Mouse (Mus musculus) retina, postnatal 7 days (tissue): ENCODE measurements at regions not wholly inside any gene's neighbourhood (a gene's known extent, or its start where the extent isn't known, plus 50 kb on each side); places are given as distances from the start of the nearest gene placed in this dataset.

ENCODE experiments used
- DNase-seq: peaks from one replicate; pipeline ENCODE4 v3.0.0-alpha.2; 2012; ENCODE audit warnings: low read depth, low spot score

DNA sequence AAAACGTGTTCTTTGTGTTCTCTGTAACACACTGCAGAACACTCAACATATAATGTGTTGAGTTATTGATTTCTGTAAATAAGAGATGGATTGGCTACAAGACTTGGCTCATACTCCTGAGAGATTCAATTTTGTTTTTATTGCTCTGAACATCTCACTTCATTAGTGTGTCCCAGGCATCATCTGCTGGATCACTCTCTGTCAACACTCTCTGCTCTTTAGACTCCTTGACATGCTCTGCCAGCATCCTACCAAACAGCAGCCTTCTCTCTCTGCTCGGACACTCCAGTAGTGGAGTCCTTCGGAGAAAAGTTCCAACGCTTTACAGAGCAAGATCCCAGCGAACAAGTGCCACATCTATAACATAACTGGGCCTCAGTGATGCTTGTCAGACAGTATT, 235.1 kb upstream of the Lcorl start:
- no peak for DNase-seq

DNA sequence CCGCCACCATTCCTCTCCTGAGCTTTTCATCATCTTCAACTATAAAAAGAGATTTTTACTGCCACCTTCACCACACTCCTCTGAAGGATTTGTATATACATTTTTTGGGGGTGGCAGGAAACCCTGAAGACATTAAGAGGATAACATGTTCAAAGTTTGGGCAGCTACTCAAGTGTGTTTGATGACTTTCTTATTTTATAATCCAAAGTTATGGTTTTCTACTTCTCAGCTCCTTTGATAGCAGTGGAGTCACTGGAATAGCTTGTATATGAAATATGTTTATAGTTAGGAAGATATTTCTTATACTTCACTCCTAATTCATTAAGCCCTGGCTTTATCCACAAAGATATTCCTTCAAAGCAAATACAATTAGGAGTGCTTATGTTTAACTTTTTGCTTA, 229.5 kb upstream of the Lcorl start:
- DNase-seq = no peak

DNA sequence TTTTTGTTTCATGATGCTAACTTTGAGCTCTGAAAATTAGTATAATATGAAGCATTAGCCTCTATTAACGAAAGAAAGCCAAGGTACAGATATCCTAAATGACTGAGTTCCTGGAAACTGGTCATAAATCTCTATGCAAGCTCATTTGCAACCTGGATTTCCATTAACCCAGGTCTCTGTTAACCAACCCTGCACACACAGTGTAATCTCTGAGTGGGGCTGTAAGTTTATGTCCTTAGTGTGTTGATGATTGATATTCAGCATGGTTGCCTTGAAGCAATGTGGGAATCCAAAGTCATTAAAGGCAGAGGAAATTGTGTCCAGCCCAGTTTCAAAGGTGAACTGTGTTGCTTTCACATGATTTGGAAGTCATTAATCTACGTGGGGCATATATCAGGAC, 225.9 kb upstream of the Lcorl start:
- DNase-seq = no peak

DNA sequence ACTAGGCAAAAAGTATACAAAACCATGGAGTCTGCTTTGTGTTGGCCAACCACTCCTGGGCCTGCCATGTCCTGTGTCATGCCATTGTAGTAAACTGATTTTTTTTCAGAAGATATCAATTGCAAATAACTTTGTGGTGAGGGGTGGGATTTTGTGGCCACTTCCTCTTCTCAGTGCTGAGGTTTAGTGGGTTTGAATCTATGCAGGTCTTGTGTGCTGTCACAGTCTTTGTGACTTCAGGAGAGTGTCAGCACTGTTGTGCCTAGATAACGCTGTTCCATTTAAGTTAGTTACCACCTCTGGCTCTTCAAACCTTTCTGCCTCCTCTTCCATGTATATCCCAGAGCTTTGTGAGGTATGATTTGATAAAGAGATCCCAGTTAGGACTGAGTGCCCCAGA, 216.3 kb upstream of the Lcorl start:
- DNase-seq = no peak

DNA sequence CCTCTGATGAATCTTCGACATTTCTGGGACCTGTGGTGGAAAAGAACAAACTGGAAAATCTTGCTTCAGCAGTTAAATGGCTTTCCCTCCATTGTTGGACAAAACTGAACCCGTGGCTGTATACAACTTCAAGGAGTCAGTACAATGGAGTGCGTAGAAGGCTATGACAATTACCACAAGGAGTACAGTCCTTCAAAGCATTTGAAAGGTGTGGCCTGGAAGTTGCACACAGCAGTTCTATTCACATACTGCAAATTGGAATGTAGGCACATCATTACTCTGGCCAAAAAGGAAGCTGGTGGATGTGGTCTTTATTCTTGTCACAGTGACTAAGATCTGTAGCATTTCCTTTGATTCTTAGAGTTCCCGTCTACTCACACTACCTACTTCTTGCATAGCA, 215.7 kb upstream of the Lcorl start:
- DNase-seq = no peak

DNA sequence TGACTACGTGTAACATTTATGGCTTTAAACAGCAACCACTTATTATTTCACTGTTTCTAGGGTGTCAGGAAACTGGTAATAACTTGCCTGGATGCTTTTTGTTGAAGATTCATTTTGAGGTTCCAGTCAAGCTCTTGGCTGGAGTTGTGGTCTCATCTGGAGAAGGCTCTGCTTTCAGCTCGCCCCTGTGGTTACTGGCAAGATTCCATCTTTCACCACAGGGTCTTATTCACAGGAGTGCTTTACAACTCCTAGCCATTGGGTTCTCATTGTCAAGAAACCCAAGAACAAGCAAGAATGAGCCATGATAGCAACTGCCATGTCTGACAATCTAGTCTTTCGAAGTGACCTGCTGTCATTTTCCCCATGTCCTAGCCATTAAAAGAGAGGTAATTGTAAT, 202.5 kb upstream of the Lcorl start:
- no peak for DNase-seq

DNA sequence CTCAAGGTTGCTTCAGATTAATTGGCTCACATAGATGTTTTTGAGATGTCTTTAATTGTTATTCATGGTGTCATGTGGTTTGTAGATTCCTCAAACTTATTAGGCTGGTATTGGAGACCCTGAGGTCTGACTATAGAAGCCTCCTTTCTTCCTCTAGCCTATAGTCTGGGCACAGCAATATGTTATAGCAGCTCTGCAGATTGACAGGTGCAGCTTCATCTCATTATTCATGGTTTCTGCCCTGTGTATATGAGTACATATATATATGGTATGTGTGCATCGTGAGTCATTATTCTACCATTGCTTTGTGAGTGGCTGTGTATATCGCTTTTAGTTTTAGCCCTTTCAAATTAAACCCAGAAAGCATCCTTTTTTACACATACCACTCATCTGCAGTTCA, 197.4 kb upstream of the Lcorl start:
- no peak for DNase-seq

DNA sequence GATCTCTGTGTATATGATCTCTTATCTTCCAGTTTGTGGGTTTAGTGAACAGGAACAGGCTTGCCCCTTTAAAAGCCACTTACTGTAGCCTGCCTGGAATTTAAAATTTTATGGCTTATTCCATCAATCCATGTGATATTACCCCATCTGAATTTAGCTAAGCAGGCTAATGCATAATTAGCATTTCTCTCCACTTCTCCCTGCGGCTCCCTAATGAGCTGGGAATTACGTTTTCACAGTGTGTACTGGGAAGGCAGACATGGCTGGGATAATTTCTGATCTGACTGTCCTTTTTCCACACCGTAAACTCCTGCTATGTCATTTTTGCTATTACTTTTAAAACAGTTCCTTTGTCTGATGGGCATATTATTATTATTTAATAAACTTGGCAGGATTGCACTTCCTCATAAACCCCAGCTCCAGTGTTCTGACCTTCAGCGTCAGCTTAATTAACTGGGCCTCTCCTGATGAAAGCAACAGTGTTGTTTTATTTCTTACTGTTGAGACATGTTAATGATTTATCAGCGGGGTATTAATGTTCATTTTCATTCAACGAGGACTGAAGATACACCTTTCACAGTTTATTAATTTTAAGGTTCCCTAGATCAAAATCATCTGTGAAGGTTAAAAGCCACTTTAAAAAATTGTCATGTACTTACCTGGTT, 185.4 kb upstream of the Lcorl start:
- DNase-seq = no peak

DNA sequence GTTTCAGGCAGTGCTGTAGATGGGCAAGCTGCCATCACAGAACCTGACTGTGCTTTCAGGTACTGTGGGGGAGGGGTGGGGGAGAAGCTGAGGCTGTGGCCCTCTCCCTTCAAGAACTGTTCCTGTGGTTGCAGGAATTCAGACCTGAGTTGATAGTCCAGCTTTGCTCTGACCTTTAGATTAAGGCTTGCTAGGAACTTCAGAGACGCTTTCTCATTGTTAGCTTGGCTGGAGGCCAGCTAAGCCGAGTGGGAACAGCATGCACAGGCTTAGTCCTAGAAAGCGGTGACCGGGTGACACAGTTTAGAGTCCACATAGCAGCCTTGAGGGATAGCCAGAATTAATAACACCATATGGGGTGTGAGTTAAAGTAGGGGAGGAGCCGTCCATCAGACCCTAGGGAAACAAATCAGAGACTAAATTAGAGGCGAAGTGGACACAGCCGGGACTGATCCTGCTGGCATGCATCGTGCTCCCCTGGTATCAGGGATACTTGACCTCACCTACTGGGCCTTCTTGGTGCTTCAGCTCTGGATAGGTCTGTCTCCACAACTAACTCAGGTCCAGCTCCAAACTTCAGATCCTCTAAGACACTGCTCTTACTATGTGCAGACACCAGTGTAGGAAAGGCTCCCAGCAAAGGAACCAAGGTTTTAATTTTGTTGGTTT, 175.7 kb upstream of the Lcorl start:
- peak; percentile 79 for DNase-seq

DNA sequence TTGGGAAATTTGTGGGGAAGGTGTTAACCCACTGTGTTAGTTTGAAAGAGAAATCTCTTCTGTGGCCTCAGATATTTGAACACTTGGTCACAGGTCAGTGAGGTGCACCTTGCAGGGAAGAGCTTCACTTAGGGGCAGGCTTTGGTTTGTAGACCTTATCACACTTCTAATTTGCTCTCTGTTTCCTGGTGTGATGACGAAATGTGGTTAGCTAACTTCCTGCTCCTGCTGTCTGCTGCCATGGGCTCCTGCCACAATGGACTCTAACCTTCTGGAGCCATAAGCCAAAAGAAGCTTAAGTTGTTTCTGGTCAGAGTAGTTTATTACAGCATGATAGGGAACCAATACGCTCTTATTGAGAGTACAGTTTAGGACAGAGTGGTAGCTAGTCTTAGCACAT, 174.8 kb upstream of the Lcorl start:
- no peak for DNase-seq

DNA sequence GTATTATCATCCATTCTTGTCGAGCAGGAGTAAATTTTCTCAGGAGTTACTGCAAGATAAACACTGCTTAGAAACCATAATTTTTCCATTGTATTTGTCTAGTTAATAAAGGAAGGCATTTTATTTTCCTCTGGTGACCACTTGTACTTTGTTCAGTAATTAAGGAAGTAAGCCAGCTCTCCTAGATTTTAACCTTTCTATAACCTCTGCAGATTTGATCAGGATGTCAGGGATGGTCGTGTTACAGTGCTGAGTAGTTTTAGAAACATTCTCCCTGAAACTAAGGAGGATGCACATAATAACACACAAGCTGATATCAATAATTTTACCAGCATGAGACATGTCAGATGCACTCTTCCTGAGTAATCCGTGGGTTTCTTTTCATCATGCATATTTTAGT, 166.7 kb upstream of the Lcorl start:
- DNase-seq = no peak

DNA sequence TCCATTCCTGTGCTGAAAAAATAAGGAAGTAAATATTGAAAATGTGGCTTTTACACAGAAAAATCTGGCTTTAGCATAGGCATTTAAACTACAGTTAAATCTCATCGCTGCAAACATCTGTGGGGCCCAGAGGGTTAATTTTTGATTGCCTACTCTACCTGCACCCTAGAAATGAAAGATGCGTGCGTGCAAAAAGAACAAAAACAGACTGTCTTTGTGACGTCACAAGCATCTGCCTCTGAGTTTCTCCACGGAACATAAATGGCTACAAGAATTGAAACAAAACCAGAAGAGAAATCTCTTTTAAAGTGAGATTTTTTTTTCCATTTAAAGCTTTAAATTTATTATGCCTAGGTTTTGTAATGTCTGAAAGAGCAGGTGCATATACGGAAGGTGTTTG, 166.0 kb upstream of the Lcorl start:
- DNase-seq = no peak

DNA sequence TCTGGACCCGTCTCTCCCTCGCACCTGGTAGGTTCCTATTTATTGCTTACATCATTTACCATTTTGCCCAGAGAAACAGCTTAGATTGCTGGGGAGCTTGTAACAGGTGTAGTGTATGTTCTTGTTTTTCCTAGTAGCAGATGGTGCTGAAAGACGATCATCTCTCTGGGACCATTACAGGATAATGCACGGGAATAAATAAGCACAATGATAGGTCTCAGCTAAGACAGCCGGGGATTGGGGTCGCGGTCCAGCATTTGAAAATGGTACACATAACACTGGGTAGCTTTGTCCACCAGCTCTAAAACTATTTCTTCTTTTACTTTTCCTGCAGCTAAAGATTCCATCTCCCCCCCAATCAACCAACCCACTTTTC, 164.6 kb upstream of the Lcorl start:
- DNase-seq = no peak

DNA sequence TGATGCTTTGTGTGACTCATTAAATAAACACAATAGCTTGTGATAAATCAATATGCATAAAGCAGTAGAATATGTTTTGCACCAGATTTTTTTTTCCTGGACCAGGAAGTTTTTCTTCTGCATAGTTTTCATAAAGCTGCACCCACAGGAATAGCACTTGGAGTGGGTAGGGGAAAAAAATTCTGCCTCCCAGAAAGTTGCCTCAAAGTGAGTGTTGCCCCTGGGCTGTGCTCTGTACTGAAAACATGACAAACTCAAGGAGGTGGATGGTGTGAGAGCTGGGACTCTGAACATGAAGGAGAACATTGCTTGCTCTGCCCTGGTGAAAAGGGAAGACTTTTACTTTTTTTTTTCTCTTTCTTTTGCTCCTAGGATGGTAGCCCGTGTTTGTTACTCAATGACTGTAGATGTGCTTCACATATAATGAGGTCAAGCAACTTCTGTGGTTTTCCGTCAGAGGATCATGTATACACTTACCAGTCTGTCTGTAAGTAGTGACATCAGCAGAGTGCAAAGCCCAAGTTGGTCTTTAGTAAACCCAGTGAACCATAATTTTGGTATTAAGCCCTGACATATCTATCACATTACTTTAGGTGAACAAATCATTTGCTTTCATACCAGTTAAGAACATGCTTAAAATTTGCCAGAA, 164.1 kb upstream of the Lcorl start:
- DNase-seq = no peak

DNA sequence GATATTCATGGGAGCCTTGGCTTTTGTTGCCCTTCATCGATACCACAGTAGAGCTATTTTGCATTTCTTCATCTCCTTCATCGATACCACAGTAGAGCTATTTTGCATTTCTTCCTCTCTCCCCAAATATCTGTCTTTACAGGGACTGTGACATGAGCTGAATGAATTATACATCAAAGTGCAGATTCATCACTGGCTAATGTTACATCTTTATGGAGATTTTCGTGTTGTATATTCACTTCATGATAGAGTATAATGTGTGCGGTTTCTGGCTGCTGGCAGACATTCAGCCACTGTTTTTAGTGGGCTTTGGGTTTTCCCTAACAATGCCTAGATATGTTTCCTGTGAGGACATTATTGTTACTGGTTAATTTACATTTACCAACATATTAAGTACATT, 162.8 kb upstream of the Lcorl start:
- DNase-seq = no peak

DNA sequence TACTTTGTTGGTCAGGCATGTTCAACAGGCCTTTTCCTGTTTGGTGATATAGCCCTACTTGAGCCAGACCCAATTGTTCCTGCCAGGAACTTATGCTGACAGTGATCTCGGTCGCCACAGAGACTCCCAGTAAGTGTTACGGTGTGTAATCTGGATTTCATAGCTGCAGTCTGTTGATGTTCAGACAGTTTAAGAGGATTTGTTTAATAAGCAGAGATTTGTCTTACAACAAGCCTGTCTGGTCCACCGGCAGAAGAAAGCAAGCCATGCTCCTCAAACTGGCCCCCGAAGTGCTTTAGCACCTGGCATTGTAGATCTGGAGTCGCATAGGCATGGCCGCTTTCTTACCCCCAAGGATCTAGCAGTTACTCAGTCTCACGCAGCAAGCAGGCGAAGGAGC, 150.0 kb upstream of the Lcorl start:
- peak; percentile 59 for DNase-seq

DNA sequence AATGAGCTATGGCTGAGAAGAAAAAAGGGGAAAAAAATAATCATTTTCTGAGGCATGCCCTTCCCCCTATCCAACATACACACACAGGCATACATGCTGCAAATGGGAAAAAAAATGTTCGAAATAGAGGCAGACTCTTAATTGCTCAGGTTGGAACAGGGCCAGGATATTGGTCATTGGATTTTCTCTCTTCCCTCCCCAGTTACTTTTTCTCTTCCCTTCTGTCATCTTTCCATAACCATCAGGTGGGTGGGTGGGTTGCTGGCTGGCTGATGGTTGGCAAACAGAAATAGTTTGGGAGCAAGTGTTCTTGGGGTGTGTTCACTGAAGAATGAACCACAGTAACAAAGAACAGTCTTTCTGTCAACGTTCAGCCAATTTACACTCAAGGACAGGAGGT, 149.3 kb upstream of the Lcorl start:
- no peak for DNase-seq

DNA sequence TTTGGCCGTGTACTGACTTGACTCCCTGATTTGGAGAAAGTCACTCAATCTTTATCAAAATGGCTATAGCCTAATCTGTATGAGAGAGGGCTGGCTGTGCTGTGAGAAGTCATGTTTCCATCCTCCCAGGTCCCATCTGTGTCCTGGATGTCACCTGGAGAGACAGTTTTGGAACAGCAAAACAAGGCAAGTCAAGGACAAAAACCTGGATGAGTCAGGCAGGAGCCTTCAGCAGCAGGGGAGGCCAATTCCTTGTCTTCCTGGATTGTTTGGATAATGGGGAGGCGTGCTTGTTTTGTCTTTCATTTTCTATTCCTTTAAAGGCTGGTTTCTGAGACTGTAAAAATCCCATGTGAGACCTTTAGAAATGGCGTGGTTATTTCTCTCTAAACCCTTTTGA, 148.8 kb upstream of the Lcorl start:
- no peak for DNase-seq

DNA sequence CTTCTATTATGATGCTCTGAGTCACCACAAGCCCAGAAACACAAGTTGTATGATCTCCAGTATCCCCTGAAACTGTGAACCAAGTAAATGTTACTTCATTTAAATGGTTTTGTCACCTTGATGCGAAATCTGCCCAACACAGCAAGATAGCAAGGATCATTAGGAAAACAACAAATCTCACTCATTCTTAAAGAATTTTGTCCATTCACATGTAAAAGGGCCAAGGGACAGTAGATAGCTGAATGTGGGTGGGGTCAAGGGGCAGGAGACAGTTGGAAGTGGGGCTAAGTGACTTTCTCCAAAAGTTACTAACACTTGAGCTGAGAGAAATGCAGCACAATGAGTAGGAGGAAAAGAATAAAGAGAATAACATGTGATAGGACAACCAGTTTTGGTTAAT, 148.2 kb upstream of the Lcorl start:
- DNase-seq = no peak

DNA sequence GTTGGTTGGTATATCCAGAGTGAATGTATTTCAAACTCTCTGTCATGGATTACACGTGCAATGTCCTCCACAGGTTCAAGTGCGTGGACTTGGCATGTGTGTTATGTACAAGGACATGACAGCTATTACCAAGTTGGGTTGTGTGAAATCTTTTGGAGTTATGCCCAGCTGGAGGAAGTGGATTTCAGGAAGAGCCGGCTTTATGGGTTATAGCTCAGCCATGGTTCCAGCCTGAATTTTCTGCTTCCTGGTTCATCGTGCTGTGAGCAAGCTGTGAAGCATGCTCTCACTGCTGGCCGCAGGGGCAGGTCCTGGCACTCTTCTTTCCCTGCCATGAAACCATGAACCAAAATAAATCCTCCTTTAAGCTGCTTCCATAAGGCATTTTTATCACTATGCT, 144.6 kb upstream of the Lcorl start:
- no peak for DNase-seq

DNA sequence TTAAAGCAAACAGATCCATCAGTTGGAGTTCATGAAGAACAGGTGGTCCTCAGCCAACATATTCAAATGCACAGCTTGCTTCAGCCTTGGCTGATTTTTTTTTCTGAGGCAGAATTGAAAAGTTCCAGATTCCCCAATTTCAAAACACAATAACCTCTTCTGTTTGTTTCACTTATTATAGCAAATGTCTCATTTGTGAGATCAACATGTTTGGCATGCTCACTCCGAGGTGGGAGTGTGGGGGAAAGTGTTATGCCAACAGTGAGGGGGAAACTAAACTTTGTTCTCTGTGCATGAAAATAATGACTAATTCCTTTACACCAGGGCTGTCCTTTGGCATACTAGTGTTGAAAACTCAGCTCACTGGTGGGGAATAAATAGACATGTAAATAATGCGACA, 100.4 kb upstream of the Lcorl start:
- no peak for DNase-seq

DNA sequence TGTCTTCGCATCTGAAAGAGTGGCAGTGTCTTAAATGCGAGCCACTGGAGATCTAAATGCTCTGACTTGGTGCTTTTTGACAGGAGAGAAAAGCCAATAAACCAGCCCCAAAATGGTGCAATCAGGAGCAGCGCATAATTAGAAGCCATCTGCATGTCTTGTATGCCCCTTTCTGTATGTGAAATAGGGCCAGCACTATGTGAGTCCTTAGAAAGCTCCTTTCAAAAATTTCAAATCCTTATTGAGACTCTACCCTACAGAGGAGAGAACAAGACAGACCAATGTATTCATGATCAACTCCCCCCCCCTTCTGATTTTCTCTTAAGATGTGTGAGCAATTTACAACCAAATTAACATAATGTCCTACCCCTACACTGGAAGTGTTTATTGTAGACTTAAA, 86.6 kb upstream of the Lcorl start:
- DNase-seq = no peak

DNA sequence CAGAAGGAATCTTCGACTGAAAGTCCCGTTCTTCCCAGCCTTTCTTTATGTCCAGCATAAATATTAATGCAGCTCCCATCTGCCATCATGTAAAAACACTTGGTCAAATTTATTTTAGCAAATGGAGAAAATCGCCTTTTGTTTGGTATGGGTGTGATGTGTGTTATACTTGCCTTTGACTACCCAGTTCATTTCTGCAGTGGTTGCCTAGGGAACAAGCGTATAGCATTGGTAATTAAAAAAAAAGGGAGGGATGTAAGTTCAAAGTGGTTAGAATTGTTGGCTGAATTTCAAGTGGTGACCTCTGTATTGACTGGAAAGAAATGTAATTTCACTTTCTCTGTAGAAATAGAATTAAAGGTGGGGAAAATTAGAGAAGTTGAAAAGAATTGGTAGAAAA, 75.6 kb upstream of the Lcorl start:
- no peak for DNase-seq
